Mouse (Mus musculus): Measurements from ENCODE around the gene Mmrn2.
"Not testable (repeated sequence)": the region's sequence is repeated elsewhere in the genome, so short reads cannot be mapped to it uniquely, and the experiment has no call there.

Mmrn2 gene

DNA sequence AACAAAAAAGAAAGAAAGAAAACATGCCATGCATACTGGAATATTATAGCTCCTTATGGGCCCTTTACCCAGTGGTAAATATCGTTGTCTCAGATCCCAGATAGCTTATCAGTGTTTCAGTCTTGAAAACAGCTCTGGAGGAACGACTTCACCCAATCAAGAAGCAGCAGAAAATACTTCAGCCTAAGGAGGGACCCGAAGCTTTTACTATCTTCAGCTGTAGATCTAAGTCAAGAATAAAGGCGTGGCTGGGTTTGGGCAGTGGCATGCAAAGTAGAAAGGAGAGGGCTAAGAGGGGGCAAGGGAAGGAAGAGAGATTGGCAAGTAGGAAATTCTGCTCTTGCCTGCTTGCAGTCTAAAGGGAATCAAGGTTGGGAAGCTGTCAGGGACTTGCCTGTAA, 13.1 kb upstream of the Mmrn2 start:
- no peak for DNase-seq (ENCODE audit: low read depth, low spot score)

DNA sequence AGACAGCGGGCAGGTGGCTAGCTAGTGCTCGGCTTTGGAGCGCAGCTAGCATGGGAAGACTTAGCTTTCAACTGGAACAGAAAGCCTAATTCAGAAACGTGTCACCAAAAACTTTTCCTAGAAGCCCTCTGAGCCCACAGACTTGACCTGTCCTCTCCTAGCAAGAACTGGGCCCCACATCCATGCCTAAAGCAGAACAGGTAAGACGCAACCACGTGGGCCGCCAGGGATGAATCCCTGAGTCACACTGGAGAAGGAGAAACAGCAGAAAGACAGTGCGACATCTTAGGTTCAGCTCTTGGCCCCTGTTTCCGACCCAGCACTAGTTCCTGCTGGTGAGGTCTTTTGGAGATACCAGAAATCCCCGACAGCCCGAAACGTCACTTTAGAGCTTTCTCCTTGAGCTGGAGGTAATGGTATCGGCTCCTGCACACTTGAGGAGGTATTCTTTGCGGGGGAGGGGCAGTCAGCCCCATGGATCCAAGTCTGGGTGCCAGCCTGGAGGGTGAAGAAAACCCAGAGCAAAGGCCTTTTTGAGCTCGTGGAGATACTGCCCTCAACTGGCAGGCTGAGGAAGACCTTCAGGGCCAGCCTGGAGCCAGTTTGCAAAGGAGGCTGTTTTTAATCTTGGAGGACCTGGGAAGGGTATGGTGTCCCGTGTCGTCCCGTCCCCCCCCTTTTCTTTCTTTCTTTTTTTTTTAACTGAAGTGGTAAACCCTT, 12.4 kb upstream of the Mmrn2 start:
- peak; percentile 68 for DNase-seq (ENCODE audit: low read depth, low spot score)

DNA sequence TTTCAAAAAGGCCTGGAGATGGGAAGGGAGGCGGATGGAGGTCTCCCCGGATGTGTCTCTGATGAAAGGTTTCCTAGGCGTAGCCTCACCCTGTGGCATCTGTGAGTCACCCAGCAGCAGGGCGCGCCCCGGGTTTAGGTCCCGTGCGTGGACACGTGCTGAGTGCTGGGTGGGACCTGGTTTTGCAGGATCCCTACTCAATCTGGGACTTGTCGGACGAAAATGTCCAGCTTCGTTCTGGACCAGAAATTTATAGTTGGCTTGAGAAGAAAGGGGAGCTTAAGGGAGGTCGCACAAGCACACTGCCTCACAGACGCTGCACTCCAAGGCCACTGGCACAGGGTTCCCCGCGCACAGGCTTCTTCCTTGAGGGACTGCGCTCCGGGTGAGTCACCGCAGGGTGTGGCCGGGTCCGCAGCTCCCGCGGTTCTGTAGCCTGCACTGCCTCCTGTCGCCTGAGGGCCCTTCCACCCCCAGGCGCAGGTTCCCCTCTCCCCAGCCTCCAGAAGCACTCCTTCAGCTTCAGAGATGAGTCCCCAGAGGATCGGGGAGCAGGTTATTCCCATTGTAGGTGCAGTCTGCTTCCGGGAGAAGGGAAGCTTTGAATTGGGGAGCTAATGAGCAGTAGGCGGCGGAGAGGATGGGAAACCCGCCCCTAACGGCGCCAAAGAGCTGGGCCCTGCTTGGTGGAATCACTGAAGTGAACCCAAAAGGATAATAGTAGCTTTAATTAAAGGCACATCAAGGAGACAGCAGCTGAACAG, 11.6 kb upstream of the Mmrn2 start:
- peak; percentile 86 for DNase-seq (ENCODE audit: low read depth, low spot score)

DNA sequence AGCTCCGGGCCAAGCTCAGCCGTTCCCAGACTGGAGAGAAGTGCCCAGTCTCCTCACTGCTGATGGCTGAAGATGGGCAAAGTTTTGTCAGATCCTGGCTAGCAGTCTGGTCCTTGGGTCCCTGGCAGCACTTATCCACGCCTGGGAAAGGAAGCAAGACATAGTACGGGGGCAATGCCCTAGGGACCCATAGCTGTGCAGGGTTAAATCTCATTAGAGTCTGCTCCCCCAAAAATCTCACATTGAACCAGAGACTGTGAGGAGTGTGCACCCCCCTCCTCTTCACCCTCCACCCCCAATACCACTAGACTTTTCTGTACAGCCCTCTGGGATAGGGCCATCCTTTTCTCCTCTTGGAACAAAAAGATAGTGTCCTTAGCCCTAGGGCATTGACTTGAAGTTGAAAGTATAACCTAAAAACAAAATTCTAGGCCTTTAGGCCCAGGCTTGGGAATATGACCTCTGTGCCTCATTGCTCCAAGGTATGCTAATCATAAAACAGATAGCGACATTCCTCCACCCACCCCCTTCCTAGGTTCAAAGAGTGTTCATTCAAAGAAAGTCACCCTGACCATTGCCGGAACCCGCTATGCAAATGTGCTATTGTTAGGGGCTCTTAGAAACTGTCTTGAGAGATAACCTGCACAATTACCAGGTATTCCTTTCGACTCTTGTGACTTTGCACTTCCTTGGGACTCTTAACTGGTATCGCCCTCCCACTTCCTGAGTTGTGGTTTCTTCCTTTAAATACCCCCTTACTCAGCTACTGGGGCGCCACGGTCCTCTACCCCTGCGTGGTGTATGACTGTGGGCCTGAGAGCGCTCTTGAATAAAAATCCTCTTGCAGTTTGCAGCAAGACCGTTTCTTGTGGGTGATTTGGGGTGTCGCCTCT, 10.8 kb upstream of the Mmrn2 start:
- DNase-seq (ENCODE audit: low read depth, low spot score) = not testable (repeated sequence)

DNA sequence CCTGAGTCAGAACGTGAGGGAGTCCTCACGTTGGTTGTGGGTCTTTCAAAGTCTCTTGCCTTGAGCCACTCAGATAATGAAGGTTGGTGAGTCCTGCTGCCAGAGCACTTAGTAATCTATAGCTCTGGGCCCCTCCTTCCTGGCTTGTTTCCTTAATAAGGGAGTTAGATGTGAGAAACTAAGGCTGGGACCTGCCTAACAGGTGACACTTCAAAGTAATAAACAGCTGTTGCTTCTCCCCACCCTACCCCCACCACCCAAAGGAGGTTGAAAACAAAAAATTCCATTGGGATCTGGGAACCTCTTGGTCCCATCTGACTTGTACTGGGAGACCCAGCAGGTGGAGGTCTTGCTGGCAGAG, 10.1 kb upstream of the Mmrn2 start:
- no peak for DNase-seq (ENCODE audit: low read depth, low spot score)

DNA sequence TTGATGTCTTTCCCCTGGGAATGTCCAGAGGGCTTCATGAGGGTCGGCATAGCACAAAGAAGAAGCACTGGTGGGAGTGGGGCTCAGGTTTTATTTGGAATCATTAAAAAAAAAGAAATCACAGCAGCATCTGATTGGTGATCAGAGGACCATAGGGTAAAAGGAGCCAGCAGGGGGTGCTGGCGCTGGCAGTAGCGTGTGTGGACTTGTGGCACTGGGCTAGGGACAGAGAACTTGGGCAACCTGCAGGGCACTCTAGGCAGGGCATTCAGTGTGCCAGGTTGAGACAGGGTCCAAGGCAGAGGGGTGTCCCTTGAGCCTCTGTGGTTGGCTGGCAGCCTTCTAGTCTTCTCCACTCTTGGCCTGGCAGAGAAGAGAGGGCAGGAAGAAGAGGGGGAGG, 5.1 kb upstream of the Mmrn2 start:
- DNase-seq (ENCODE audit: low read depth, low spot score) = no peak

DNA sequence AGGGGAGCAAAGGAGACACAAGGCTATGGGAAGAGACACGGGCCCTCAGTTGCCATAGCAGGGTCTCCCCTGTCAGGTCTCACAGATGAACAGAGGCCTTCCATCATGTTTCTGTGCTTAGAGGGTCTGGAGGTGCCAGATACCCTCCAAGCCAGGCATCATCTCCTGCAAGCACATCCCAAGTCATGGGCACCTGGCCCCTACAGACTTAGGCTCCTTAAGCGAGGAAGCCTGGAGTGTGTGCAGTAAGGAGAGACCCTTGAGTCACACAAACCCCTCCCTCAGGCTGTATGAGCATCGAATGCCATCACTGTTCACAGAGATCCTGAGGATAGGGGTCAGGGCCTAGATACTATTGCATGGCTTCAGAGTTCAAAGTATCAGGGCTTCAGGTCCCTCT, 4.3 kb upstream of the Mmrn2 start:
- DNase-seq (ENCODE audit: low read depth, low spot score) = no peak

DNA sequence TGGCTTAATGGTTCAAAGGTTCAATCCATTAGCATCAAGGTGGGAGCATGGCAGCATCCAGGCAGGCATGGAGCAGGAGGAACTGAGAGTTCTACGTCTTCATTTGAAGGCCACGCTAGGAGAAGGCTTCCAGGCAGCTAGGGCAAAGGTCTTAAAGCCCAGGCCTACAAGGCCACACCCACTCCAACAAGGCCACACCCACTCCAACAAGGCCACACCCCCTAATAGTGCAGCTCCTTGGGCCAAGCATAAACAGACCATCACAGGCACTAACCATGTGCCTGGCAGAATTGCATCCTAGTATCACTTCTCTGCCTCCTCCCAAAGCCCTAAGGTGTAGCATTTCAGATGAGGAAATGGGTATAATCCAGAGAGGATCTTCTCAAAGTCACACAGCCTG, 3.5 kb upstream of the Mmrn2 start:
- DNase-seq (ENCODE audit: low read depth, low spot score) = no peak

DNA sequence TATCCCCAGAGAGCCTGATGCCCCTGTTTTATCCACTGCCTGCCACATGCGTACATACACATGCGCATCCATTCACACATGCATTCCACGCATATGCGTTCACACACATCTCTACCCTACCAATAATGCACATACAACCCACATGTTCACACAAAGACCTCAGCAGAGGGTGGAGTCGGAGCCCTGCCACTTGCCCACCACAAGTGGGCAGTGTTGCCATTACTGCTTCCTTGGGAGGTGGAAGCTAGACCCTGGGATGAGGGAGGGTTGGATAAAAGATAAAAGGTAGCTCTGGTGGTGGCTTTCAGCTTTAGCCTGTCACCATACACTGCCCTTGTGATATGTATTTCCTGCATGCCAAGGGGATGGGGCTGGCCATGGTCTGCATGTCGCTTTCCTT, 2.6 kb upstream of the Mmrn2 start:
- no peak for DNase-seq (ENCODE audit: low read depth, low spot score)

DNA sequence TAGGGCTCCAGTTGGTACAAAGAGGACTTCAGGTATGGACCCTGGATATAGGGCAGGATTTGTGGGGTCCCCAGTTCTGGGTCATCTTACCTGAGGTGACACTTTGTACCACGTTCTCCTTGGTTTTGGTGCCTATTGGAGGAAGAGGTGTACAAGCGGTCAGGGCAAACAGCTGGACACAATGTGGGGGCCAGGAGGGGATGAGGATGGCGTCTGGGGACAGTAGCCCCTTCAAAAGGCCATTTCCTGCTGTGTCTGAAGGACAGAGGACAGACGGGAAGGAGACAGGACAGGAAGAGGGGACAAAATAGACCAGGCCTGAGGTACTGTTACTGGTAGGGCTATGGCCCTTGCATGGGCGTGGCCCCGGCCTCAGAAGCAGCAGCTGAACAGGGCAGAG, 1.7 kb upstream of the Mmrn2 start:
- DNase-seq (ENCODE audit: low read depth, low spot score) = no peak

DNA sequence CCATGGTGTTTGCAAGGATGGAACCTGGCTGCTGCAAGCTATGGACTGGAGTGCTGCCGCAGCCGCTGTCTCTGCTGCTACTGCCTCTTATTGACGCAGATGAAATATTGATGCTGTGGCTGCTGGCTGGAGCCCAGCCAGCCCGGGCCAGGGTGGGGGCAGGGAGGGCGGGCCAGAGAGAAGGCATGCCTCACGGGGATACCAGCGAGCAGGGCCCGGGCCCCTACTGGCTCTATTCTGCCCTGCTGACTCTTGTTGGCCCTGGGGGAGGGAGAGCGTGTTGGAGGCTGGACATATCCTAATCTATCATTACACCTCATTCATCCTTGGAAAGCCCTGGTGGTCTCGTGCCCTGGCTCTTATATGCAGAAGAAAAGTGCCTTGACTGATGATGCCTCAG, 688 bp upstream of the Mmrn2 start, which contains the start of gene Sncg:
Gene Sncg, minus strand, starts transcription at position 213 of the 400 bp plus-strand sequence.
- DNase-seq (ENCODE audit: low read depth, low spot score) = no peak

DNA sequence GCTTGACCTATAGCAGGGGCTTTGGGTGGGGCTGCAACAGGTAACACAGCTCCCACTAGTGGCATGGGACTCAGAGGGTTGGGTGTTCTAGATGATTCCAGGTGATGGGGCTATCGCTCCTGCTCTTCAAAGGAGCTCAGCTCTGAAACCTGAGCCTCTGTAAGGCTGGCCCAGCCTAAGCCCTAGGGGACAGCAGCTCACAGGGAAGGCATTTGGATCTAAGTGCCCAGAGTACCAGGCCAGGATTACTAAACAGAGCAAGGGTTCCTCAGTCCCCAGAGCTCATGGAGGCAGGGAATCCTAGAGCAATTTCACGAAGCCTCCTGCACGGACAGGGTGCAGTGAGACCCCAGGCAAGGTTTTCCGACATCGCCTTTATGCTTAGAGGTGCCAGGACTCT, 676 bp downstream of the Mmrn2 start:
- no peak for DNase-seq (ENCODE audit: low read depth, low spot score)

DNA sequence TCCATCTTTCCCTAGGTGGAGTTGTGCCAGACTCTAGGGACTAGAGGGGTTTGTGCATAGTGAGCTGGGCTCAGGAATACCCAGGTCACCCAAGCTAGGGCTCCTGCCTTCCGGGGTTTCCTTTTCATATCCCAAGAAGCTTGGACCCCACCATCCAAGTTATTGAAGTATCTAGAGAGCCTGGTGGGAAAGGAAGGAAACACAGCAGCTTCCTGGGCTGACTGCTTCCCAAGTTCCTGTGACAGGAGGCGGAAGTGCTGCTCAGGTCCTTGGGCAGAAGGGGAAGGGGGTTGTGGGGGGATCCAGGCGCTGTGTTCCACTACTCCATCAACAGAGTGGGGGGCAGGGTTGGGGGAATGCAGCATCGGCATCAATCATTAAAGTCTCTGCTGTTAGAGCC, 1.9 kb downstream of the Mmrn2 start:
- no peak for DNase-seq (ENCODE audit: low read depth, low spot score)

DNA sequence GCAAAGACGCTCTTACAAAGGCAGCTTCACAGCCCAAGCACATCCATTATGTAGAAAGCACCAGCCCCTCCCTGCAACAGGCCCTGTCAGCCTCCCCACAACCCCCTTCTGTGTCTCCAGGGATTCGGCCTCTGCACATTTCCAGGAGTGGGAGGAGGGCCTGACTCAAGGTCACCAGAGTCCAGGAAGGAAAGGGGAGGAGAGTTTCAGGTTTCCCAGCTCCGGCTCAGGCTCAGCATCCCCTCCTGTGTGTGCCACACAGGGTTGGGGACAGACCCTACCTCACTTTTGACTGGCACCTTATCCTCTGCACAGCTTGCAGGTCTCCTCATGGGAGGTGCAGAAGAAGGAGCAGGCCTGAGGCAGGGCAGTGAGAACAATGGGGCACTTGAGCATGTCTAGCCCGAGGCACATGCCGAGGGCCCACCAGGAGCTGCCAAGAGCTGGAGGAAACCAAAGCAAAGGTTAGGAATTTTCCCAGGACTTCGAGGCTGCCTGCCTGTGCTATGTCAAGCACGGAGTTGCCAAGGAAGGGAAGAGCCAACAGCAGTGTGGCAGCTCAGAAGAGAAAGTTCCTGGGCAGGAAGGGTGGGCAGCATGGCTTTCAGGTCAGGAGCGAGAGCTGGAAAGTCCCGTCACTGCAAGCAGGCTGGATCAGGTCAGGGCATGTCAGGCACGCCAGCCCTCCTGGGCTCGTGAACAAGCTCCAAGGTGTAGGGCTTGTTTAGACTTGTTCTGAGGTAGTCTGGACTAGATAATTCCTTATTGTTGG, 3.5 kb downstream of the Mmrn2 start:
- no peak for DNase-seq (ENCODE audit: low read depth, low spot score)

DNA sequence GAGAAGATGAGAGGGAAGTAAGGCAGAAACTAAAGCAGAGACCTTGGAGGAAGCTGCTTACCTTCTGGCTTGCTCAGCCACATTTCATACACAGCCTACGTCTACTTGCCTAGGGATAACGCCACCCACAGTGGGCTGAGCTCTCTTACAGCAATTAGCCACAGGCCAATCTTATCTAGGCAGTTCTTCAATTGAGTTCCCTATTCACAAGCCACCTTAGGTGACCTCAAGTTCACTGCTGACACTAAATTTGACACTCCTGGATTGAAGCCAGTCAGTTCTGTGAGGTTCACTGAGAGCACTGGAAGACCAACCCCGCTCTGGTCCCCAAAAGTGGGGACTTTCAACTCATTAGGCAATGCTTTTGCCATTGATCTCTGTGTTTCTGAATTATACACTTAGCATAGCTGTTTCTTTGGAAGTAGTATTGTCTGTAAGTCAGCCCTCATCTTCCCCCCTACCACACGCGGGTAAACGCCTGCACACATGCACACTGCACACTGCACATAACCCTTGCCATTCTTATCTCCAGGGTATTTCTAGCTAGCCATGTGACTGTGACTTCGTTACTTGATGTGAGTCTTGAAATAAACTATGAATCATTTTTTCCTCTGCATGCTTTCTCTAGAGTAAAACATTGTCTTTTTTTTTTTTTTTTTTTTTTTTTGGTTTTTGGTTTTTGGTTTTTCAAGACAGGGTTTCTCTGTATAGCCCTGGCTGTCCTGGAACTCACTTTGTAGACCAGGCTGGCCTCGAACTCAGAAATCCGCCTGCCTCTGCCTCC, 7.8 kb downstream of the Mmrn2 start:
- DNase-seq (ENCODE audit: low read depth, low spot score) = no peak

DNA sequence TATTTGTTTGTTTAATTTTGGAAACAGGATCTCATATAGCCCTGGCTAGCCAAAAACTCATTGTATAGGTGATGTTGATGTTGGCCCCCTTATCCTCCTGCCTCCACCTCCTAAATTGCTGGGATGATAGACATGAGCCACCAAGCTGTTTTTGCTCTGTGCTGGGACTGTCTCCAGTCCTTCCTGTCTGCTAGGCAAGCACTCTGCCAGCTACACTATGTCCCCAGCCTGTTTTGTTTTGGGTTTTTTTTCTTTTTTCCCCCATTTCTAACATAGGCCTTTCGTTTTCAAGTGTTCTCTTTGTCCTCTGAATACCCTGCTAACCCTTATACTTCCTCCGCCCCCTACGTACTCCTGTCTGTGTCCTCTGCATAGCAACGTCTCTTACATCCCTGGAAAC, 18.0 kb downstream of the Mmrn2 start:
- no peak for DNase-seq (ENCODE audit: low read depth, low spot score)

DNA sequence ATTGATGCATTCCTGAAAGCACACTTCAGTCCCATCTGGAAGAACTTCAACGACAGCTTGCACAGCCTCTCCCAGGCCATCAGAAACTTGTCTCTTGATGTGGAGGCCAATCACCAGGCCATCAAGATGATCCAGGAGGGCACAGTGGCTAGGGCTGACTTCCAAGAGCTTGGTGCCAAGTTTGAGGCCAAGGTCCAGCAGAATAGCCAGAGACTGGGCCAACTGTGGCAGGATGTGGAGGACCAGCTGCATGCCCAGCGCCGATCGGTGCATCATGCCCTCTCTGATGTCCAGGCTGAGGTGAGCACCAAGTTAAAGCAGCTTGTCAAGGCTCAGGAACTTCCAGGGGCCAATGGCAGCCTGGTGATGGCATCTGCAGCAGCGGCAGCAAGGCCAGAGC, 22.6 kb downstream of the Mmrn2 start:
- no peak for DNase-seq (ENCODE audit: low read depth, low spot score)

DNA sequence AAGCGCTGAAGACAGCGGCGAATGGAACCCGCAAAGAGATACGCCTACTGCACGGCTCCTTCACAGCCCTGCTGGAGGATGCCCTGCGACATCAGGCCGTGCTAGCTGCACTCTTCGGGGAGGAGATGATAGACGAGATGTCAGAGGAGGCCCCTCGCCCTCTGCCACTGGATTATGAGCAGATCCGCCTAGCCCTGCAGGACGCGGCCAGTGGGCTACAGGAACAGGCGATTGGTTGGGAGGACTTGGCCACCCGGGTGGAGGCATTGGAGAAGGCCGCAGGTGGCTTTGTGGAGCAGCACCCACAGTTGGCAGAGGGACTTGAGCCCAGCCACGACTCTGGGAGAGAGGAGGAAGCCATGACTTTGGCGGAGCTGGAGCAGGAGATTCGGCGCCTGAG, 23.6 kb downstream of the Mmrn2 start:
- DNase-seq (ENCODE audit: low read depth, low spot score) = no peak

DNA sequence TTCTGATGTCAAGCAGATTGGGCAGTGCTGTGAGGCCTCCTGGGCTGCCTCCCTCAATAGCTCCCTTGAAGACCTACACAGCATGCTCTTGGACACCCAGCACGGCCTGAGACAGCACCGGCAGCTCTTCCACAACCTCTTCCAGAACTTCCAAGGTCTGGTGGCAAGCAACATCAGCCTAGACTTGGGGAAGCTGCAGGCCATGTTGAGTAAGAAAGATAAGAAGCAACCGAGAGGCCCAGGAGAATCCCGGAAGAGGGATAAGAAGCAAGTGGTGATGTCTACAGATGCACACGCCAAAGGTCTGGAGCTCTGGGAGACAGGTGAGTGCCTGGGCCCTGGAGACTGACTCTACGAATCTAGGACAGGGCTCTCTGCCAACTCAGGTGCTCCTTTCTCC, 24.0 kb downstream of the Mmrn2 start:
- DNase-seq (ENCODE audit: low read depth, low spot score) = no peak

DNA sequence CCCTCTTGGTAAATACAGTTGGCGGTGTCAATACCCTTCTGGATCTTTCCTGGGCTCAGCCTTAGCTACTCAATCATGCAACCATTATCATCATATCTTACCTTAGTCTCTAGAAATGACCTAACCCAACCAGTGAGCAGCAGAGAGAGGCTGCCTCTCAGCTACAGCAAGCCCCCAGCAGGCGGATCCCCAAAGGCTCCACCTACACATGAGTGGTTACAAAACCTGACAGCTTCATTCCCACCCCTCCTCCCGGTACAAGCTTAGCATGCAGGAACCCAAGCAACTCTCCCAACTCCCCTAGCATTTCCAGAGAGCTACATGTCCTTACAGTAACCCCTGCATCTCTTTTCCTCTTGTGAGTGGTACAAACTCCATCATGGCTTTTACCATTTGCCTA, 24.8 kb downstream of the Mmrn2 start:
- no peak for DNase-seq (ENCODE audit: low read depth, low spot score)

DNA sequence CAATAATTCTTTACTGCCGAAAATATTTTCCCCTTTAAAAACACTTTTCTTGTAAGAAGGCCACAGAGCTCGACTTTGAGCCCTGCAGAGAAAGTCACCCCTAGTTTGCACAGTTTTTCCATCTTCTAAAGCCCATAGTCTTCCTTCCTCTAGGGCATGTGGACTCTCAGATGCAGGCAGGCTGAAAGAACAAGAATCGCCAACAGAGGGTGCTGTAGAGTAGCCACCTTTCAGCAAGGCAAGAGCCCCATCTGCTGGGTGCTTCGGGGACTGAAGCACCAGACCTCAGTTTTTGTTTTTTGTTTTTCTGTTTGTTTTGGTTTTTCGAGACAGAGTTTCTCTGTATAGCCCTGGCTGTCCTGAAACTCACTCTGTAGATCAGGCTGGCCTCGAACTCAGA, 25.9 kb downstream of the Mmrn2 start:
- DNase-seq (ENCODE audit: low read depth, low spot score) = peak; percentile 80
